Mouse (Mus musculus): ENCODE results near the gene Tnk1. TPM values are rescaled to one million over a fixed set of nuclear protein-coding genes. Genes with fewer than 3 reads are reported as not detected.

Tnk1 gene
- polyA plus RNA-seq (2014; fragmentation: Illumina TruSeq; extraction: RNeasy Lipid Tissue Mini Kit (QIAGEN cat#74804); ENCODE audit: low read depth, low replicate concordance), result 5.4 TPM

GRCm38 (mm10) chr11:69858113-69858998, at the start of gene Tnk1:
Gene Tnk1 (minus strand): TSS chr11:69858730.

GRCm38 (mm10) chr11:69900471-69901405, 42.2 kb upstream of the Tnk1 start, which contains the start of the genes 2810408A11Rik and Neurl4:
Gene 2810408A11Rik (minus strand): TSS chr11:69900987.
Gene Neurl4 (plus strand): TSS chr11:69901072.

GRCm38 (mm10) chr11:69895291-69895690, 36.8 kb upstream of the Tnk1 start, which contains the start of gene Acap1:
Gene Acap1 (minus strand): TSS chr11:69895539.

GRCm38 (mm10) chr11:69880853-69881603, 22.5 kb upstream of the Tnk1 start, which contains the start of gene Kctd11:
Gene Kctd11 (minus strand): TSS chr11:69881406.

GRCm38 (mm10) chr11:69877878-69878277, 19.3 kb upstream of the Tnk1 start, which contains the start of gene Tmem95:
Gene Tmem95 (minus strand): TSS chr11:69878018.

GRCm38 (mm10) chr11:69846198-69846680, 12.3 kb downstream of the Tnk1 start, which contains the start of gene Plscr3:
Gene Plscr3 (plus strand): TSS chr11:69846376.

GRCm38 (mm10) chr11:69837952-69838713, 20.4 kb downstream of the Tnk1 start, which contains the start of gene Tmem256:
Gene Tmem256 (plus strand): TSS chr11:69838514.

GRCm38 (mm10) chr11:69837604-69837951, 21.0 kb downstream of the Tnk1 start, which contains the start of gene Nlgn2:
Gene Nlgn2 (minus strand): TSS chr11:69837784.

GRCm38 (mm10) chr11:69822080-69822479, 36.5 kb downstream of the Tnk1 start, which contains the start of gene Spem1:
Gene Spem1 (minus strand): TSS chr11:69822180.

GRCm38 (mm10) chr11:69818365-69818764, 40.2 kb downstream of the Tnk1 start, which contains the start of gene Spem2:
Gene Spem2 (minus strand): TSS chr11:69818465.

GRCm38 (mm10) chr11:69815155-69815554, 43.4 kb downstream of the Tnk1 start, which contains the start of gene Gm39566:
Gene Gm39566 (minus strand): TSS chr11:69815298.

GRCm38 (mm10) chr11:69804972-69805909, 53.3 kb downstream of the Tnk1 start, which contains the start of gene Tmem102:
Gene Tmem102 (minus strand): TSS chr11:69805624.

GRCm38 (mm10) chr11:69801379-69801977, 57.1 kb downstream of the Tnk1 start, which contains the start of gene Fgf11:
Gene Fgf11 (minus strand): TSS chr11:69801857.

Other genes starting within 250 kb of the Tnk1 start
- not detected for gene Shbg, start 240.8 kb downstream of the Tnk1 start, polyA plus RNA-seq (2014; fragmentation: Illumina TruSeq; extraction: RNeasy Lipid Tissue Mini Kit (QIAGEN cat#74804); ENCODE audit: low read depth, low replicate concordance)
- gene Sat2, start 236.7 kb downstream of the Tnk1 start, polyA plus RNA-seq (2014; fragmentation: Illumina TruSeq; extraction: RNeasy Lipid Tissue Mini Kit (QIAGEN cat#74804); ENCODE audit: low read depth, low replicate concordance), result 1.7 TPM
- 12.4 TPM for gene Fxr2, start 225.7 kb downstream of the Tnk1 start, polyA plus RNA-seq (2014; fragmentation: Illumina TruSeq; extraction: RNeasy Lipid Tissue Mini Kit (QIAGEN cat#74804); ENCODE audit: low read depth, low replicate concordance)
- not detected for gene Sox15, start 203.4 kb downstream of the Tnk1 start, polyA plus RNA-seq (2014; fragmentation: Illumina TruSeq; extraction: RNeasy Lipid Tissue Mini Kit (QIAGEN cat#74804); ENCODE audit: low read depth, low replicate concordance)
- 20.3 TPM for gene Mpdu1, start 196.1 kb downstream of the Tnk1 start, polyA plus RNA-seq (2014; fragmentation: Illumina TruSeq; extraction: RNeasy Lipid Tissue Mini Kit (QIAGEN cat#74804); ENCODE audit: low read depth, low replicate concordance)
- 2.6 TPM for gene Cd68, start 192.6 kb downstream of the Tnk1 start, polyA plus RNA-seq (2014; fragmentation: Illumina TruSeq; extraction: RNeasy Lipid Tissue Mini Kit (QIAGEN cat#74804); ENCODE audit: low read depth, low replicate concordance)
- 463 TPM for gene Eif4a1, start 186.3 kb downstream of the Tnk1 start, polyA plus RNA-seq (2014; fragmentation: Illumina TruSeq; extraction: RNeasy Lipid Tissue Mini Kit (QIAGEN cat#74804); ENCODE audit: low read depth, low replicate concordance)
- gene Senp3, start 176.6 kb downstream of the Tnk1 start, polyA plus RNA-seq (2014; fragmentation: Illumina TruSeq; extraction: RNeasy Lipid Tissue Mini Kit (QIAGEN cat#74804); ENCODE audit: low read depth, low replicate concordance), result 129 TPM
- gene Tnfsf13, start 172.9 kb downstream of the Tnk1 start, polyA plus RNA-seq (2014; fragmentation: Illumina TruSeq; extraction: RNeasy Lipid Tissue Mini Kit (QIAGEN cat#74804); ENCODE audit: low read depth, low replicate concordance), result 38.2 TPM
- gene Tnfsf12, start 162.9 kb downstream of the Tnk1 start, polyA plus RNA-seq (2014; fragmentation: Illumina TruSeq; extraction: RNeasy Lipid Tissue Mini Kit (QIAGEN cat#74804); ENCODE audit: low read depth, low replicate concordance), result 1.6 TPM
- gene Tnfsfm13, start 162.6 kb downstream of the Tnk1 start, polyA plus RNA-seq (2014; fragmentation: Illumina TruSeq; extraction: RNeasy Lipid Tissue Mini Kit (QIAGEN cat#74804); ENCODE audit: low read depth, low replicate concordance), result 8.2 TPM
- gene Polr2a, start 100.1 kb downstream of the Tnk1 start, polyA plus RNA-seq (2014; fragmentation: Illumina TruSeq; extraction: RNeasy Lipid Tissue Mini Kit (QIAGEN cat#74804); ENCODE audit: low read depth, low replicate concordance), result 25.7 TPM
- not detected for gene Slc35g3, start 96.8 kb downstream of the Tnk1 start, polyA plus RNA-seq (2014; fragmentation: Illumina TruSeq; extraction: RNeasy Lipid Tissue Mini Kit (QIAGEN cat#74804); ENCODE audit: low read depth, low replicate concordance)
- gene Zbtb4, start 92.8 kb downstream of the Tnk1 start, polyA plus RNA-seq (2014; fragmentation: Illumina TruSeq; extraction: RNeasy Lipid Tissue Mini Kit (QIAGEN cat#74804); ENCODE audit: low read depth, low replicate concordance), result 17.7 TPM
- 4.0 TPM for gene Chrnb1, start 62.8 kb downstream of the Tnk1 start, polyA plus RNA-seq (2014; fragmentation: Illumina TruSeq; extraction: RNeasy Lipid Tissue Mini Kit (QIAGEN cat#74804); ENCODE audit: low read depth, low replicate concordance)
- 9.5 TPM for gene Fgf11, start 56.9 kb downstream of the Tnk1 start, polyA plus RNA-seq (2014; fragmentation: Illumina TruSeq; extraction: RNeasy Lipid Tissue Mini Kit (QIAGEN cat#74804); ENCODE audit: low read depth, low replicate concordance)
- 11.7 TPM for gene Tmem102, start 53.1 kb downstream of the Tnk1 start, polyA plus RNA-seq (2014; fragmentation: Illumina TruSeq; extraction: RNeasy Lipid Tissue Mini Kit (QIAGEN cat#74804); ENCODE audit: low read depth, low replicate concordance)
- not detected for gene Gm39566, start 43.4 kb downstream of the Tnk1 start, polyA plus RNA-seq (2014; fragmentation: Illumina TruSeq; extraction: RNeasy Lipid Tissue Mini Kit (QIAGEN cat#74804); ENCODE audit: low read depth, low replicate concordance)
- gene Spem2, start 40.3 kb downstream of the Tnk1 start, polyA plus RNA-seq (2014; fragmentation: Illumina TruSeq; extraction: RNeasy Lipid Tissue Mini Kit (QIAGEN cat#74804); ENCODE audit: low read depth, low replicate concordance), result not detected
- gene Spem1, start 36.5 kb downstream of the Tnk1 start, polyA plus RNA-seq (2014; fragmentation: Illumina TruSeq; extraction: RNeasy Lipid Tissue Mini Kit (QIAGEN cat#74804); ENCODE audit: low read depth, low replicate concordance), result not detected
- 0.88 TPM for gene Nlgn2, start 20.9 kb downstream of the Tnk1 start, polyA plus RNA-seq (2014; fragmentation: Illumina TruSeq; extraction: RNeasy Lipid Tissue Mini Kit (QIAGEN cat#74804); ENCODE audit: low read depth, low replicate concordance)
- 18.5 TPM for gene Tmem256, start 20.2 kb downstream of the Tnk1 start, polyA plus RNA-seq (2014; fragmentation: Illumina TruSeq; extraction: RNeasy Lipid Tissue Mini Kit (QIAGEN cat#74804); ENCODE audit: low read depth, low replicate concordance)
- 0.98 TPM for gene Plscr3, start 12.4 kb downstream of the Tnk1 start, polyA plus RNA-seq (2014; fragmentation: Illumina TruSeq; extraction: RNeasy Lipid Tissue Mini Kit (QIAGEN cat#74804); ENCODE audit: low read depth, low replicate concordance)
- not detected for gene Tmem95, start 19.3 kb upstream of the Tnk1 start, polyA plus RNA-seq (2014; fragmentation: Illumina TruSeq; extraction: RNeasy Lipid Tissue Mini Kit (QIAGEN cat#74804); ENCODE audit: low read depth, low replicate concordance)
- 2.9 TPM for gene Kctd11, start 22.7 kb upstream of the Tnk1 start, polyA plus RNA-seq (2014; fragmentation: Illumina TruSeq; extraction: RNeasy Lipid Tissue Mini Kit (QIAGEN cat#74804); ENCODE audit: low read depth, low replicate concordance)
- 0.57 TPM for gene Acap1, start 36.8 kb upstream of the Tnk1 start, polyA plus RNA-seq (2014; fragmentation: Illumina TruSeq; extraction: RNeasy Lipid Tissue Mini Kit (QIAGEN cat#74804); ENCODE audit: low read depth, low replicate concordance)
- 3.7 TPM for gene 2810408A11Rik, start 42.3 kb upstream of the Tnk1 start, polyA plus RNA-seq (2014; fragmentation: Illumina TruSeq; extraction: RNeasy Lipid Tissue Mini Kit (QIAGEN cat#74804); ENCODE audit: low read depth, low replicate concordance)
- gene Neurl4, start 42.3 kb upstream of the Tnk1 start, polyA plus RNA-seq (2014; fragmentation: Illumina TruSeq; extraction: RNeasy Lipid Tissue Mini Kit (QIAGEN cat#74804); ENCODE audit: low read depth, low replicate concordance), result 2.6 TPM
- 18.3 TPM for gene Gps2, start 55.2 kb upstream of the Tnk1 start, polyA plus RNA-seq (2014; fragmentation: Illumina TruSeq; extraction: RNeasy Lipid Tissue Mini Kit (QIAGEN cat#74804); ENCODE audit: low read depth, low replicate concordance)
- 144 TPM for gene Eif5a, start 63.2 kb upstream of the Tnk1 start, polyA plus RNA-seq (2014; fragmentation: Illumina TruSeq; extraction: RNeasy Lipid Tissue Mini Kit (QIAGEN cat#74804); ENCODE audit: low read depth, low replicate concordance)
- gene Ybx2, start 77.1 kb upstream of the Tnk1 start, polyA plus RNA-seq (2014; fragmentation: Illumina TruSeq; extraction: RNeasy Lipid Tissue Mini Kit (QIAGEN cat#74804); ENCODE audit: low read depth, low replicate concordance), result 22.3 TPM
- 0.98 TPM for gene Slc2a4, start 89.5 kb upstream of the Tnk1 start, polyA plus RNA-seq (2014; fragmentation: Illumina TruSeq; extraction: RNeasy Lipid Tissue Mini Kit (QIAGEN cat#74804); ENCODE audit: low read depth, low replicate concordance)
- 214 TPM for gene Cldn7, start 106.0 kb upstream of the Tnk1 start, polyA plus RNA-seq (2014; fragmentation: Illumina TruSeq; extraction: RNeasy Lipid Tissue Mini Kit (QIAGEN cat#74804); ENCODE audit: low read depth, low replicate concordance)
- 55.0 TPM for gene Ctdnep1, start 122.4 kb upstream of the Tnk1 start, polyA plus RNA-seq (2014; fragmentation: Illumina TruSeq; extraction: RNeasy Lipid Tissue Mini Kit (QIAGEN cat#74804); ENCODE audit: low read depth, low replicate concordance)
- gene Elp5, start 123.8 kb upstream of the Tnk1 start, polyA plus RNA-seq (2014; fragmentation: Illumina TruSeq; extraction: RNeasy Lipid Tissue Mini Kit (QIAGEN cat#74804); ENCODE audit: low read depth, low replicate concordance), result 5.0 TPM
- gene Gabarap, start 132.4 kb upstream of the Tnk1 start, polyA plus RNA-seq (2014; fragmentation: Illumina TruSeq; extraction: RNeasy Lipid Tissue Mini Kit (QIAGEN cat#74804); ENCODE audit: low read depth, low replicate concordance), result 508 TPM
- 22.4 TPM for gene Phf23, start 137.0 kb upstream of the Tnk1 start, polyA plus RNA-seq (2014; fragmentation: Illumina TruSeq; extraction: RNeasy Lipid Tissue Mini Kit (QIAGEN cat#74804); ENCODE audit: low read depth, low replicate concordance)
- 0.63 TPM for gene Dvl2, start 141.9 kb upstream of the Tnk1 start, polyA plus RNA-seq (2014; fragmentation: Illumina TruSeq; extraction: RNeasy Lipid Tissue Mini Kit (QIAGEN cat#74804); ENCODE audit: low read depth, low replicate concordance)
- 9.9 TPM for gene Acadvl, start 156.7 kb upstream of the Tnk1 start, polyA plus RNA-seq (2014; fragmentation: Illumina TruSeq; extraction: RNeasy Lipid Tissue Mini Kit (QIAGEN cat#74804); ENCODE audit: low read depth, low replicate concordance)
- 1.0 TPM for gene Dlg4, start 158.2 kb upstream of the Tnk1 start, polyA plus RNA-seq (2014; fragmentation: Illumina TruSeq; extraction: RNeasy Lipid Tissue Mini Kit (QIAGEN cat#74804); ENCODE audit: low read depth, low replicate concordance)
- not detected for gene Asgr1, start 195.4 kb upstream of the Tnk1 start, polyA plus RNA-seq (2014; fragmentation: Illumina TruSeq; extraction: RNeasy Lipid Tissue Mini Kit (QIAGEN cat#74804); ENCODE audit: low read depth, low replicate concordance)
- gene Asgr2, start 233.9 kb upstream of the Tnk1 start, polyA plus RNA-seq (2014; fragmentation: Illumina TruSeq; extraction: RNeasy Lipid Tissue Mini Kit (QIAGEN cat#74804); ENCODE audit: low read depth, low replicate concordance), result not detected

Data from sigmoid colon, adult 10 weeks (tissue).